Mouse (Mus musculus): ENCODE results near the gene Gm17349.
"Not testable (repeated sequence)": the region's sequence is repeated elsewhere in the genome, so short reads cannot be mapped to it uniquely, and the experiment has no call there.

Gm17349 gene

GRCm38 (mm10) chr15:99705440-99706048, at the start of gene Gm17349:
Gm17349 (minus strand) TSS chr15:99705490.
- DNase-seq (ENCODE audit: low read depth, low spot score): peak; percentile 51

GRCm38 (mm10) chr15:99754204-99754603, 48.9 kb upstream of the Gm17349 start:
- DNase-seq (ENCODE audit: low read depth, low spot score): no peak

- DNase-seq (ENCODE audit: low read depth, low spot score): no peak
Observed at GRCm38 (mm10) chr15:99740229-99740628, 34.9 kb upstream of the Gm17349 start.

GRCm38 (mm10) chr15:99736675-99737074, 31.4 kb upstream of the Gm17349 start:
- DNase-seq (ENCODE audit: low read depth, low spot score): no peak

- no peak for DNase-seq (ENCODE audit: low read depth, low spot score)
Observed at GRCm38 (mm10) chr15:99735631-99736030, 30.3 kb upstream of the Gm17349 start.

GRCm38 (mm10) chr15:99733186-99733585, 27.9 kb upstream of the Gm17349 start:
- no peak for DNase-seq (ENCODE audit: low read depth, low spot score)

- DNase-seq (ENCODE audit: low read depth, low spot score): no peak
Observed at GRCm38 (mm10) chr15:99731678-99732077, 26.4 kb upstream of the Gm17349 start.

- no peak for DNase-seq (ENCODE audit: low read depth, low spot score)
Observed at GRCm38 (mm10) chr15:99731167-99731566, 25.9 kb upstream of the Gm17349 start.

GRCm38 (mm10) chr15:99729056-99729783, 23.9 kb upstream of the Gm17349 start:
- no peak for DNase-seq (ENCODE audit: low read depth, low spot score)

GRCm38 (mm10) chr15:99728211-99728610, 22.9 kb upstream of the Gm17349 start:
- no peak for DNase-seq (ENCODE audit: low read depth, low spot score)

GRCm38 (mm10) chr15:99727525-99727924, 22.2 kb upstream of the Gm17349 start:
- no peak for DNase-seq (ENCODE audit: low read depth, low spot score)

- DNase-seq (ENCODE audit: low read depth, low spot score): not testable (repeated sequence)
Observed at GRCm38 (mm10) chr15:99727039-99727438, 21.7 kb upstream of the Gm17349 start.

GRCm38 (mm10) chr15:99726549-99726948, 21.3 kb upstream of the Gm17349 start:
- DNase-seq (ENCODE audit: low read depth, low spot score): no peak

- peak; percentile 99 for DNase-seq (ENCODE audit: low read depth, low spot score)
Observed at GRCm38 (mm10) chr15:99725341-99726155, 20.3 kb upstream of the Gm17349 start, which contains the start of gene Cox14. Cox14 (plus strand) TSS chr15:99725618.

- peak; percentile 96 for DNase-seq (ENCODE audit: low read depth, low spot score)
Observed at GRCm38 (mm10) chr15:99724292-99725021, 19.2 kb upstream of the Gm17349 start.

GRCm38 (mm10) chr15:99723515-99724291, 18.4 kb upstream of the Gm17349 start:
- peak; percentile 91 for DNase-seq (ENCODE audit: low read depth, low spot score)

- no peak for DNase-seq (ENCODE audit: low read depth, low spot score)
Observed at GRCm38 (mm10) chr15:99723120-99723514, 17.8 kb upstream of the Gm17349 start.

- DNase-seq (ENCODE audit: low read depth, low spot score): no peak
Observed at GRCm38 (mm10) chr15:99721921-99722743, 16.8 kb upstream of the Gm17349 start.

GRCm38 (mm10) chr15:99719865-99720264, 14.6 kb upstream of the Gm17349 start:
- DNase-seq (ENCODE audit: low read depth, low spot score): no peak

- peak; percentile 87 for DNase-seq (ENCODE audit: low read depth, low spot score)
Observed at GRCm38 (mm10) chr15:99718461-99719021, 13.3 kb upstream of the Gm17349 start.

Data from skeletal muscle tissue, adult 2 months (tissue).